Mouse (Mus musculus): ENCODE results near the gene Dgcr8.
A peak's percentile ranks its signal among the peaks of the same experiment; 100 is the strongest.

The Dgcr8 gene

DNA sequence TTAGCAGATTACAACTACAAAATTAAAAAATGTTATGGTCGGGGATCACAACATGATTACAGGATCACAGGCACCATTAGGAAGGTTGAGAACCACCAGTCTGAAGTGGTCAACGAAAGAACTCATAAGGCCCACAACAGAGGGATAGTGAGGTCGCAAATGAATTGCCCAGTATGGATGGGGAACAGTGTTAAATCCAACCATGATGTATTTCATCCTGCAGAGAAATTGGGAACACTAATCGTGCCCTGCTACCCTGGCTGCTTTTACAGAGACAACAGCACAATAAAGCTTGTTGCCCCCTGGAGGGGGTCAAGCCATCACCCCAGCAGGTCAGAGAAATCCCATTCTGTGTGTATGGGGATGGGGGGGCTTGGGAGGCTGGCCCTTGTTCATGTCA, 38.8 kb downstream of the Dgcr8 start:
- no peak for DNase-seq (ENCODE audit: inconsistent age in 2 of 2, low spot score in 1 of 2)

DNA sequence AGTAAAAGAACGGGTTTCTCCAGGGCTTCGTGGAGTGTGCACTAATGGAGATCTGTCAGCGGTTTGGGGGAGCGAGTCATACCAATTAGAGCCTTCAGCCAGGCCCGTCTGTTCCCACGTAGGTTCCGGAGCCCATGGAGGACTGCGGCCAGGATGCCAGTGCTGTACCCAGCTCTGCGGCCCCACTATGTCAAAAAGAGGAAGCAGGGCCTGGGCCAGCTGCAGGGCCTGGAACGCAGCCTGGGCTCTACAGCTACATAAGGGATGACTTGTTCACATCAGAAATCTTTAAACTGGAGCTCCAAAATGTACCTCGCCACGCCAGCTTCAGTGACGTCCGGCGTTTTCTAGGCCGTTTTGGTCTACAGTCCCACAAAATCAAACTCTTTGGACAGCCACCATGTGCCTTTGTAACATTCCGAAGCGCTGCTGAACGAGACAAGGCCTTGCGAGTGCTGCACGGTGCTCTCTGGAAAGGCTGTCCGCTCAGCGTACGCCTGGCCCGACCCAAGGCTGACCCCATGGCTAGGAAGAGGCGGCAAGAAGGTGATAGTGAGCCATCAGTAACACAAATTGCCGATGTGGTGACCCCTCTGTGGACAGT, 39.6 kb downstream of the Dgcr8 start:
- DNase-seq (ENCODE audit: inconsistent age in 2 of 2, low spot score in 1 of 2): peak in 1 of 2 experiments; percentile 64

DNA sequence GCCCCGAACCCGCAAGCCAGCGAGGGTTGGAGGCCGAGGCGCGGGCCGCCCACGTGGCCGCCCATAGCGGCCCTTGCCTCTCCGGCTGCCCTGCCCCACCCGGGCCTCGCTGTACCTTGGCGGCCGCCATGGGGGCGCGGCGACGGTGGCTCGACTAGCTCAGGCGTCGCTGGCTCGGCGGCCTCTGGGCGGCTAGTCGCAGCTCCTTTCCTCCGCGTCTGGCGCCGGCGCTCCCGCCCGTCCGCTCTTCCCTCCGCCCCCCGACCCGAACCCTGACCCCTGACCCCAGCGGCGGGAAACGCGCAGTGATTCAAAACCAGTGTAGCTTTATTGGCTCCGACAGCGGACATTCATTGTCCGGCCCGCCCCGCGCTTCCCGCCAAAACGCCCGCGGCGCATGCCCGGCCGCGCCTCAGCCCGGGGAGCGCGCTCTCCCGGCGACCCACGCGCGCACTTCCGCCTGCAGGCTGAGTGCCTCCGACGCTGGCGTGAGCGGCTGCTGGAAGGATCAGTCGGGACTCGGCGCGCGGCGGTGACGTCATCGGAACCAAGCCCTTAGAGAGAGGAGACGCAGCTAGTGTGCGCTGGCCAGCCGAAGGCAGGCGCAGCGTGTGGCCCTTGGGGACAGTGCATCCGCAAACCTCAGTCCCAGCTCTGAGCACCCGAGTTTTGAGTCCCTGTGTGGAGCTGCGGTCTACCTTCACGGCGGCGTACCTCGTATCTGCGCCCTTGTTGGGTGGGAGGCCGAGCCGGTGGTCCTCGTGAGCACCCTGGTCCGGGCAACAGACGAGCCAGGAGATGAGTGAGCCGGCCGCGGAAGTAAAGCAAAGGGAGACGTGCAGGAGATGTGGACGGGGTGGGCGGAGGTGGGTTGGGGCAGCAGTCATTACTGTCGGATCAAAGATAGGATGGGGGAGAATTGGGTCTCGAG, 40.3 kb downstream of the Dgcr8 start, which contains the start of the genes Trmt2a and Ranbp1:
TSS of gene Trmt2a (plus strand) at position 247 of the 931 bp plus-strand sequence.
TSS of gene Ranbp1 (minus strand) at position 300 of the 931 bp plus-strand sequence.
- peak; percentile 99 to 100 for DNase-seq (ENCODE audit: inconsistent age in 2 of 2, low spot score in 1 of 2)

DNA sequence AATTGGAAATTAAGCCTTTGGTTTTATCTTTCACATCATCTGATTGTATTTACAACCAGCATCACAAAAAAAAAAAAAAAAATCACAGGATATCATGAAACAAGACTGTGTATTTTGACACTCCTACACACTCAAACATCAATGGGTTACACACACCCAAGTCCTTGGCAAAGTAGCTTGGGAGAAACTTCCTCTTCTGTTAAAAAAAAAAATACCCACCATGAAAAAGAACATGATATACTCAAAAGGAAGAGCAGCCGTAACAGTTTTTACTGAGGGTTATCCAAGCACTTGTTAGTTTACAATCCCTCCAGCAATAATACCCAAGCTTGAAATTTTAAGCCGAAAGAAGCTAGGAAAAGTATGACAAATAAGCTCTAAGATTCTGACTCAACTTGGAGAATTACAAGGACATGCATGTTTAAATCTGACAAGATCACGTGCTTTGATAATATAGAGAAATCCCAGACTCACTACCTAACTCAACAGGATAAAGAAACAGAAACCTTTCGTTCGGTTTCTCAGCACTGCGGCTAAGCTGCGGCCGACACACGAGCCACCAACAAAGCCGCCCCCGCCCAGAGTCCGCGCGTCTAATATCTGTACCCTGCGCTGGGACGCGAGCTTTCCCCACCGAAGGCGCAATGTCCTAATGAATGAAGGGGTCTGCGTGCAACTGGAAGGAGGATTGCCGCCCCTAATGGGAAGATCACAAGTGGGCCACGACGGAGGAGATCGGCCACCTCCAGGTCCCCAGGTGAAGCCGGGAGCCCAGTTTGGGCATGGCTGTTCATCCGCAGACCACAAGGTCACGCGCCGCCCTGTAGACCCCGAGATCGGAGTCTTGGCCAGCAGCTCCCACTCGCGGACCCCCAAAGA, 41.3 kb downstream of the Dgcr8 start:
- DNase-seq (ENCODE audit: inconsistent age in 2 of 2, low spot score in 1 of 2): no peak

DNA sequence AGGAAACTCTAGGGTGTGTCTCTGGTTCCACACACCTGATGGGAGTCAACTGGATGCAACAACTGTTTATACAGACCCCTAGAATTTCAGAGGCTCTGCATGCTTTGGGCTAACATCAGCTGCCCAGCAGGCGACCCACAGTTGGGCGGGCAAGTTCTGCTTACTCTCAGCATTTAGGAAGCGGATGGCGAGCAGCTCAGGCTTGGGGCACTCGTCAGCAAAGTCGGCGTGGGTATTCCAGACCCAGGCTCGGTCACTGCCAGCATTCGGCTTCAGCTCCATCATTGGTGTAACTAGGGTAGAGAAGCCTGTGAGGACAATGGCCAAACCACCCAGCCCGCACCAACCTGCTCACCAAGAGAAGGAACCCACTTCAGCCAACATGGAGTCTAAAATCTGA, 47.5 kb downstream of the Dgcr8 start:
- peak in 1 of 2 experiments; percentile 5 for DNase-seq (ENCODE audit: inconsistent age in 2 of 2, low spot score in 1 of 2)

DNA sequence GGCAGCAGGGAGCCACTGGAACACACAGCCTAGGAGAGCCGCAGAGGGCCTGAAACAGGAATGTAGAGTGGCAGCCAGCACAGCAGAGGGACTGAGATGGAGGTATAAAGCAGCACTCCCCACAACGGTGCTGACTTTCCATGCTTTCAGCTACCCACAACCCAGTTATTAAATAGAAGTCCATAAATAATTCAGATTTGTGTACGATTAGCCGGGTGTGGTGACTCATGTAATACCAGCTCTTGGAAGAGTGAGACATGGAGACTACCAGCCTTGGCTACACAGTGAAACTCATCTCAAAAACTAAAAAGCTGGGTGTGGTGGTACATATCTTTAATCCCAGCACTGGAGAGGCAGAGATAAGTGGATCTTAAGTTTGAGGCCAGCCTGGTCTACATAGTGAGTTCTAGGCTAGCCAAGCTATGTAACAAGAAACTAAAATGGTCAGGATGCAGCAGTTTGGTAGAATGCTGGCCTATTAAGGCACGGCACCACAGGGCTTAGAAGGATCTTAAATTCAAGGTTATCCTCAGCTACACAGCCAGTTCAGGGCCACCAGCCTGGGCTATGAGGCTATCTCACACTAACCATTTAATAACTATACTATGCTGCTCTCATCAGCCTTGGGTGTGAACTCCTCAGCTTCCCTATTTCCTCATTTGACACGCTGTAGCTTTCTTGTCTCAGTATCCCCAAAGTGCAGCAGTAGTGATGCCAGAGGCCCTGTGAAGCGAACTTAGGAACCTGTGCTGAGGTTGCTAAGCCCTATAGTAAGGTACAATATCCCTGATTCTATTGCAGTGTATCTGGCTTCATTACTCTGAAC, 52.2 kb downstream of the Dgcr8 start:
- DNase-seq (ENCODE audit: inconsistent age in 2 of 2, low spot score in 1 of 2): peak in 1 of 2 experiments; percentile 66

DNA sequence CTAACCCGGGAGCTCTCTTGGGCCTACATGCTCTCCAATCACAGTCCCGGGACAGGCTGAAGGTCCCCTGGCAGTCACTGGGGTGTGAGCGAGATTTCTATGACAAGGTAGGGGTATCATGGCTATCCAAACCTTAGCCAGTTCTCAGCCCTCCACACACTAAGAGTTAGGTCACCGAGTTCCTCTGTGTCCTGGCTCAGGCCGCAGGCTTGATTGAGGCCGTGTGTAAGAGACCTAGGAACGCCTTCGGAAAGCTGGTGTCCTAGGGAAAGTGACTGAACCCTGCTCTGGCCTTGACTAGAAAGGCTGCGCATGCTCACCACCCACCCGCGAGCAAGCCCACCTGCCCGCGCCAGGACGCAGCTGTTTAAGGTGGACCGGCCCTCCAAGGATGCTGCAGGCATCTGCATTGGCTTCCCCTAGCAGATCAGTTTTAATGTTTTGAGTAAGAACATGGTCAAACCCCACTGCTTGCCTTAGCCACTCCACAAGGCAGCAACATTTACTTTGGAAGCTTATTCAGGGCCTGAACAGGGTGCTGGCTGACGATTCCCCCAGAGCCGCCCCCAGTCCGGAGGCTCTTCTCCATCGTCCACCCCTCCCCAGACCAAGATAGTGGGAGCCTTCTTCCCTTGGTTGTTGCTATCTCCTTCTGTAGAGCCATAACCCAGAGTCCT, 53.5 kb downstream of the Dgcr8 start:
- DNase-seq (ENCODE audit: inconsistent age in 2 of 2, low spot score in 1 of 2): peak; percentile 84 to 93

DNA sequence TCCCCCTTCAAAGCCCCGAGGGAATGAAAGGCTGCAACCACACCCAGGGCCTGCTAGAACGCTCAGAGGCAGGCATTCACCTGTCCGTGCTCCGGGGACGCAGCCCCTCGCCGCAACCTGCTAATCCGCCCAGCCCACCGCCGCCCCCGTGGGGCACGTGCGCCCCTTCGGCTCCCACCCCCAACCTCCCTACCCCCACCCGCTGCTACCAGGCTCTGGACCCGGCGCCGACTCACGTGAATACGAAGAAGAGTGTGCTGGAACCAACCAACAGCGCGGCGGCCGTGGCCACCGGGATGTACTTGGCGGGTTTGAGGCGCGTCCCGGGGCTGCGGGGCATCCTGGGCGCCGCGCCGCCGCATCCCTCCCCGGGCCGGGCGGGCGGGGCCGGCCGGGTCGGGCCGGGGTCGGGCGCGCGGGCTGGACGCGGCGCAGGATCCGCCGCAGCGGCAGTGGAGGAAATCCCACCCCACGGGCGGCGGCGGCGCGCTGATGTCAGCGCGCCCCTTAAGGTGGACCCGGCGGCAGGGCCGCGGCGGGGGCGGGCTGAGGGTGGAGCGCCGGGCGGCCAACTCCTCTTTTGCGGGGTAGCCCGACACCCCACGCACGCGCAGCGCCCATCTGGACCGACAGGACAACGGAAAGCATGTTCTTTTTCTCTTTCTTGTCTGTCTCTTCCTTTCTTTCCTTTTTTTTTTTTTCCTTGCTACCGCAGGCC, 54.2 kb downstream of the Dgcr8 start, which contains the start of gene Zdhhc8:
TSS of gene Zdhhc8 (minus strand) at position 466 of the 718 bp plus-strand sequence.
- peak in 1 of 2 experiments; percentile 87 for DNase-seq (ENCODE audit: inconsistent age in 2 of 2, low spot score in 1 of 2)

DNA sequence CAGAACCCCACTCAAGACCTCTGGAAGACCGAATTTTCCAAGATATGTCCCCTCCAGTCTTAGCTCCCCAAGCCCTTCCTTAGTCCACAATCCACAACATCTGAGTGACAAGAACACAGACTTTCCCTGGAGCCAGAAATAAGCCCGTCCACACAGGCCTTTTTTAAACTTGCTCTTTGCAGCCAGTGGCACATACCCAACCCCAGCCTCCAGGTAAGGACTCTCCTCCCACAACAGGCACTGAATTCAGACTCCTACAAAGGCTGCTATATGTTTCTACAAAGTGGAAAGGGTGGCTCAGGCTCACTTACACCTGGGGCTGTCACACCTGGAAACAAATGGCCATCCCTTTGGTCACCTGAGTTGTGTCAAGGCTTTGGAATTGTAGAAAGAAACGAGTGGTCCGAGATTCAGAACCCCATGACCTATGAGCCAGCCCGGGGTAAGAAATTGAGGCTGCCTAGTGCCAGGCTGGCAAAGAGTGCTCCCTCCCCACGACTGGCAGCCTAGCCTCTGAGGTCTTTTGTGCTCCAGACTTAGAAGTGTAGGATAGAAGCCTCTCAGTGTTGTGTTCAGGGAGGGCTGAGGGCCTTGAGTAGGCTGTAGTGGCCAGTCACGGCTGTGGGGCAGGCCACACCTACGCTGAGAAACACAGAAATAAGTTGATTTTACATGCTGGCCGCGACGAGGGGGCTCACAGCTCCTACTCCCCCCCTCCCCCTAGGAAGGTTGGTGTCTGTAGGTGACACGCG, 55.0 kb downstream of the Dgcr8 start:
- peak in 1 of 2 experiments; percentile 73 for DNase-seq (ENCODE audit: inconsistent age in 2 of 2, low spot score in 1 of 2)

DNA sequence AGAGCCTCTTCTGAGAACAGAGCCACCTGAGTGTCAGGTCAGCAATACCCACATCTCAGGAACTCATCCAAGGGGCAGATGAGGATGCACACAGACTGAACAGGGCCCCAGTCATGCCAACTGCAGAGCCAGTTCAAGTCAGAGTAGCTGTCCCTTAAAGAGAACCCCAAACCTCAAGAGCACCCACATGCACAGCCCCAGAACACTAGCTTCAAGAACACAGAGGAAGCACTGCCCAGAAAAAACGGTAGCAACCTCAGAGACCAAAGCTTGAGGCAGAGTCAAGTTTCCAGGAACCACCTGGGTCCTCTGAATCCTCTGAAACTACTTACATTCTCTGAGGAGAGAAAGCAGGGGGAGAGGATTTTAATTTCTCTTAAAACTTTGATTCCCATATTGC, 55.6 kb downstream of the Dgcr8 start:
- DNase-seq (ENCODE audit: inconsistent age in 2 of 2, low spot score in 1 of 2): no peak

DNA sequence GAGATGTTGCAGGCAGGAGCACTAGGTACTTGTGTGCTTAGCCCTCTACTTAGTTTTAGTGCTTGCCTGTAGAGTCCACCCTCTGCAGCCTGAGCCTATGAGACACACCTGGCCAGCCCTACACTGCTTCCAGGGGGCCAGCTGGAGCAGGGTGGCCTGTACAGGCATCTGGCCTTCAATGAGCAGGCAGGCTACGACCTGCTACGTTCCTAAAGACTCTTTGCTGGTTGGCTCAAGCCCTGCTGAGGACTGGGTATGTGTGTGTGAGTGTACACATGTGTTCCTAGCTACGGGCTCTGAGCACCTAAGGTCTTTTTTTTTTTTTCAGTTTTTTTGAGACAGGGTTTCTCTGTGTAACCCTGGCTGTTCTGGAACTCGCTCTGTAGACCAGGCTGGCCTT, 57.6 kb downstream of the Dgcr8 start:
- no peak for DNase-seq (ENCODE audit: inconsistent age in 2 of 2, low spot score in 1 of 2)

DNA sequence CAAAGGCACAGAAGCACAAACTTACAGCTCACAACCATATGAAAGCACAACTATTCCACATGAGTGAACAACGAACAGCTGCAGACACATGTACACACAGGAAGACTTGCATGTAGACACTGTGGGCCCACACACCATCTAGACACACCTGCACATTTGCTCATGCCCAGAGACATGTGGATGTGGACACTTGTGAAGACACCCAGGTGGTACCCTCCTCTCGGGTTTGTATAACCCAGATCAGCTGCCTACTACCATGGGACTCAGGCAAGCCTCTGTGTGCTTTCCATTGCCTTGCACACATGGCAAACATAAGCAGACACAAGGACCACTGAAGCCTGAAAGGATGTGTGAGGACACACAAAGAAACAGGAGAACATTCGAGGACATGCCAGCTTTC, 58.0 kb downstream of the Dgcr8 start:
- no peak for DNase-seq (ENCODE audit: inconsistent age in 2 of 2, low spot score in 1 of 2)

DNA sequence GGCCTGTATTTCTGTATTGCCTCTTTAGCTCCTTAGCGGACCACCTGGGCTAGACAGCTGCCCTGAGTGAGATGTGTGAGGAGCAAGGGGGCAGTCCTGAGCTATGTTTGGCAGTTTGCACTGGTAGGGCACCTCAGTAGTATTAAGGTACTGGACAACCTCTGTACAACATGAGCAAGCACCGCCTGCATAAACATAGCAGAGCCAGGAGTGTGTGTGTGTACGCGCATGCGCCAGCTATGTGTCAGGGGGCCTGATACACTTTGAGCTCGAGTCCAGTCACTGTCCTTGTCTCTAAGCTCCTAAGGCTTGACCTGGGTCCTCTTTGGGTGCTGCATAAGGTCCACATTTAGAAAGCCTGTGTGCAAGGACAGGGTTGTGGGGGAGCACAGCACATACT, 58.4 kb downstream of the Dgcr8 start:
- DNase-seq (ENCODE audit: inconsistent age in 2 of 2, low spot score in 1 of 2): no peak

DNA sequence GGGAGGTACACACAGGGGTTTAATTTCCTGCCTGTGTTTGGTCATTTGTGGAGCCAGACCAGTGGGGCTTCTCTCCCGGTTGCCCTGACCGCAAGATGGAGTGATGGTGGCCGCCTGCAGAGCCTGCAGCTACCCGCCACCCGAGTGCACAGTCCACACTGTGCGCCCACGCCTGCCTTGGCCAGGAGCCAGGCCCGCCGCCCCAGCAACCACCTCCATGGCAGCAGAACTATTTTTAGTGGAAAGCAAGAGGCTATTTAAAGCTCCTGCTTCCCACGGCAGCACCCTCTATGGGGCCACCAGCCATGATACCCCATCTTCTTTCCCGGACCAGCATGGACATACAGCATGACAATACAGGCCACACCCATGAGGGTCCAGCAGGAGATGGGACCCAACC, 59.4 kb downstream of the Dgcr8 start:
- DNase-seq (ENCODE audit: inconsistent age in 2 of 2, low spot score in 1 of 2): peak in 1 of 2 experiments; percentile 63

DNA sequence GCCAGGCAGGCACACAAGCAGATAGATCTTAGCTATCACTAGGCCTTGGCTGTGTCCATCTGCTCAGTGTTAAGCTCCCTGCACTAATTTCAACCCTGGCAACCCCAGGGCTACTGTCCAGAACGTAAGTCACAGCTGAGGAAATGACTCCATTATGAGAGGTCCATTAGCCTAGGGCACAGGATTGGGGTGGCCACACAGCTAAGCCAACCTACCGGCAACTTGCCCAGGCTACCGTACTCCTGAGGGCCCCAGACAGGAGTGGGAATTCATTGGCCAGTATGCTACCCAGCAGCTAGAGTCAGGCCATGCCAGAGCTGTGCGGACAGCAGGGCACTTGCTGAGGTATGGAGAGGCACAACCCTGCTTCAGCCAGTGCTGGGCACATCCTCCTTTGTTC, 60.2 kb downstream of the Dgcr8 start:
- no peak for DNase-seq (ENCODE audit: inconsistent age in 2 of 2, low spot score in 1 of 2)

DNA sequence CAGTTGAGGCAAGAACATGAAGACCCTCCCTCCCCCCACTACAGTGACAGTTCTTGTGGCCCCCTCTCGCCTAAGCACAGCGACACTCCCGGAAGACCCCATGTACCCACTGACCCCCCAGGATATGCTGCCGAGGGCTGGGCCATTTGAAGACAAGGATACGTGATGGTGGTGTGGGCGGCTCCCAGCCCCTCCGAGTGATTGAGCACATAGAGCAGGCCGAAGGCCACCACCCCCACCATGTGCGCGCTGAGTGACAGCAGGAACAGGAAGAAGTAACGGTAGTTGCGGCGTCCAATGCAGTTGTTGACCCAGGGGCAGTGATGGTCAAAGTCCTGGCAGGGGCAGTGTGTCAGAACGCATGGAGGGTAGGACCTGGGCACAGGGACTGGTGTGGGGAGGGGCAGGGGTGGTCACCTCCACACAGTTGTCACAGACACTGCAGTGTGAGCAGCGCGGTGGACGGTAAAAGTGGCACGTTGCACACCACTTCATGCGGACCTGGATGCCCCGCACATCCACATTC, 61.1 kb downstream of the Dgcr8 start:
- DNase-seq (ENCODE audit: inconsistent age in 2 of 2, low spot score in 1 of 2): no peak

DNA sequence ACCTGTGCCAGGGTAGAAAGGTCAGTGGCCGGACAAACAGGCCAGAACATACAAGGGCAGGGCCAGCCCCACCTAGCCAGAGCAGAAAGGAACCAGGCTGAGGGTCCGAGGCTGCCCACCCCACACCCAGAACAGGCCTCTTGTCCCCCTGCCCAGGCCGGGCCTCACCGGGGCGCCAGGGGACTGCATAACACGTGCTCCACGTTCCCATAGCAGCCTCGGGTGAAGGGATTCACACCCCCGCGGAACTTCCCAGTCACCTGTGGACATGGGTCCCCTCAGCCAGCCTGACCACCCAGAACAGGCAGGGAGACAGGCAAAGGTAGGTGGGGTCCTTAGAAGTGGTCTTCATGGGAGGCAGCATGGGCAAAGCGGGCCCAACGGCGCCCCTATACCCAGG, 61.9 kb downstream of the Dgcr8 start:
- peak in 1 of 2 experiments; percentile 25 for DNase-seq (ENCODE audit: inconsistent age in 2 of 2, low spot score in 1 of 2)

DNA sequence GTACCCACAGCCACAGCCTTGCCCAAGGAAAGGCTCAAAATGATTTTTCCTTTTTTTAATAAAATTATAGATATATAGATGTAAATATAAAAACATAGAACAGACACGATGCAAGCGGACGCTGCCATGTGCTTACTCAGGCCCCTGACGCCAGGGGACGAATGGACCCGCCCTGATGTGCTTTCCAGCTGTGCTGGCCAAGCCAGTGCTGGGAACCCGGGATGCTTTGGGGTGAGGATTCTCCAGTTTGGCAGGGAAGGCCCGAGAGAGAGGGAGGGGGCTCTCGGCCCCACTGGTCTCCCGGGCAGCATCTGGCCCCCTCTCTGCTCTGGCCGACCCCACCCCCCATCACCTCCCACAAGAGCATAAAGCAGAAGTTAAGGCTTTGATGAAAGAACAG, 66.9 kb downstream of the Dgcr8 start:
- peak in 1 of 2 experiments; percentile 17 for DNase-seq (ENCODE audit: inconsistent age in 2 of 2, low spot score in 1 of 2)
